Mouse (Mus musculus) NIH3T3 (cell line): Measurements from ENCODE around the gene Clec3b.

ENCODE experiments used
- DNase-seq: peaks from one replicate; pipeline ENCODE4 v3.0.0-alpha.2; 2012; ENCODE audit warnings: low read depth

The Clec3b gene

DNA sequence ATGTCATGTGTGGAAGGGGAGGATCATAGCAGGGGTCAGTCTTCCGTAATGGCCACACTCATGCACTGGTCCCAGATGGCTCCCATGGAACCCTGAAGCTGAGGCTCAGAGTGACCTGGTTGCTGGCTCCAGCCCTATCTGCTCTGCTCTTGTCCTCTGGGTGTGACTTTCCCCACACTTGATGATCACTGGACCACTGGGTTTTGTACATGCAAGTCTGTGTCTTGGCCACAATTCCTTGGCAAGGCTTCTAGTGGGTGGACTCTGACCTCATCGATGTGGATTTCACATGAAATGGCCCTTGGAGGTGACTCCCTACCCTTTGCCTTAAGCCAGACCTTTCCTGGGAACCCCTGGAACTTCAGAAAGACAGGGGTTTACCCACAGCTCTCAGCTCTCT lies 2.4 kb downstream of the Clec3b start:
- peak; percentile 33 for DNase-seq

GRCm38 (mm10) chr9:123156910-123157361 lies 6.2 kb downstream of the Clec3b start:
- DNase-seq = peak; percentile 70

GRCm38 (mm10) chr9:123157699-123158098 lies 7.0 kb downstream of the Clec3b start:
- peak; percentile 76 for DNase-seq

DNA sequence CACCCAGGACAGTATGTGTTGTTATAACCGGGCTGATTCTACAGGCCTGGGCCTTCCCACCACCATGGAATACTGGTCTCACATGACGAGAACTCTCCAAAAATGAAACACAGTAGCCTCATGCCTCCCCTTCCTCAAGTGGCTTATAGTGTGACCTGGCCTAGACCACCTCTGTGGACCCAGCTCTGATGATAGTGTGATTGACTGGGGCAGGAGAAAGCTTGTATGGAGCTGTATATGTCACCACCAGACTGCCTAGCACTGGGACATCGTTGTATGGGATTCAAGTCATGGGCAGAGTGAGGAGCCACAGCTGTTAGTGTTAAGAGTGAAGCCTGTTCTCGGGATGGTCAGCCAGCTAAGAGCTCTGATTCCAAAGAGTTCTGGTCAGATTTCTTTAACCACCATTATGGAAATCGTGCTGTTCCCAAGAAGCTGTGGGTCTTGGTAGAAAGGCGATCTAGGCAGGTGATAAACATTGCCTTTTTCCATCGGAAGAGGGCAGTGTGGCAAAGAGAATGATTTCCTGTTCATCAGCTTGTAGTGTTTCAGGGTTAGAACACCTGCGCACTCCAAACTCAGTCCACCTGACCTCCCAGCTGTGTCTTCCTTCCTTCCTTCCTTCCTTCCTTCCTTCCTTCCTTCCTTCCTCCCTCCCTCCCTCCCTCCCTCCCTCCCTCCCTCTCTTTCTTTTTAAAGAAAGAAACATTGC lies 7.5 kb downstream of the Clec3b start:
- DNase-seq = peak; percentile 67

GRCm38 (mm10) chr9:123159330-123159729 lies 8.6 kb downstream of the Clec3b start:
- DNase-seq = peak; percentile 90

GRCm38 (mm10) chr9:123161792-123162191 lies 11.0 kb downstream of the Clec3b start:
- no peak for DNase-seq

- no peak for DNase-seq
Observed at GRCm38 (mm10) chr9:123162985-123163694, 12.4 kb downstream of the Clec3b start.

DNA sequence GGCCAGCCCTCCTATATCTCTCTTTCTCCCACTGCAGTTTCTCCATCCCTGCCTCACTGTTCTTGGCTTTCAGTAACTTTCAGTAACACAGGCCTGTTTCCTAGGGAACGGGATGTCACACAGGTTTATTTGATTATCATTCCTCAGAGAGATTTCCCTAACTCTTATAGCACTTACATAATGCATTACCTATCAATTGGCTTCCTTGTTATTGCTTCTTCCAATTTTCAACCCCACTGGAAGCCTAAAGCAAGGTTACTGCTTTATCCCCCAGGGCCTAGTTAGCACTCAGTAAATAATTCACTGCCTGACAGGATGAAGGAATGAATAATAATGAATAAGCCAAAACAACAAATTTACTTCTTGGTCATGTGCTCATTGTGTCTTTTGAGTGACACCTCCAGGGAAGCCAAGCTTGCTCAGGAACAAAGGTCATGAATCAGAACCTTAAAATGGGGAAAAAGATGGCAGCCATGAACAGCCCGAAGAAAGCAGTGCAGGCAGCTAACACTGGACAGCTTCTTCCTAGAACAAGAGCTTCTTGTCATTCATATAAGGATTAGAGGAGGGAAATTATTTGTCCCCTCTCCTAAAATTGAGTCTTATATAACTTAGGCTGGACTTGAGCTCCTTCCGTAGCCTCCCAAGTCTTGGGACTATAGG lies 15.2 kb downstream of the Clec3b start:
- peak; percentile 60 for DNase-seq

- DNase-seq = no peak
Observed at GRCm38 (mm10) chr9:123173760-123174159, 23.0 kb downstream of the Clec3b start.

- DNase-seq = no peak
Observed at GRCm38 (mm10) chr9:123174356-123174755, 23.6 kb downstream of the Clec3b start.

DNA sequence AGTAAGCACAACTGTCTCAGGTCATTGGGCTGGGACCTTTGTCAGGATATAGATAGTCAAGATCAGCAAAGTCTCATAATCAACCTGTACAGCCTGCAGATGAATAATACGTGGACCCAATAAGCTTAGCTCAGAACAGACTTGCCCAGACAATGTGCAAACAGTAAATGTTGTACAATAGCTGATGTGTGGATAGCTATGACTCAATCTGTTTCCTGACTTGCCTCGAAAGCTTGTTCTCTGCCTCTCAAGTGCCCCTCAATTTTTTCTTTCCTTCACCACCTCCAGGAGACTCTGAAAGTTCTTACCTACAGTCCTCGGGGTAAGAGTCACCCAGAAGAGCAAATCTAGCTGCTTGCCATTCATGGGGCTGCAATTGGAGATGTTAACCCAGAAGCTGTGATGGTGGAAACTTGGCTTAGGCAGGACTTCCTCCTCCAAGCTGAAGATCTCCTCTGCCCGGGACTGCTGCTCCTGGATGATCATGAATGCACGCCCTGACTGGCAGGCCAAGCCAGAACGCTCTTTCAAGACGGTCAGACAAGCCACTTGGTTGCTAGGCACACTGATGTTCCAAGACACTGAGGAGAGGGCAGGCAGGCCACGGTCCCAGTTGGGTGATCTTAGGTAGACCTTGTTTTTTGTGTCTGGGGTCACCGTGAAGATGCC lies 26.8 kb downstream of the Clec3b start:
- DNase-seq = no peak

DNA sequence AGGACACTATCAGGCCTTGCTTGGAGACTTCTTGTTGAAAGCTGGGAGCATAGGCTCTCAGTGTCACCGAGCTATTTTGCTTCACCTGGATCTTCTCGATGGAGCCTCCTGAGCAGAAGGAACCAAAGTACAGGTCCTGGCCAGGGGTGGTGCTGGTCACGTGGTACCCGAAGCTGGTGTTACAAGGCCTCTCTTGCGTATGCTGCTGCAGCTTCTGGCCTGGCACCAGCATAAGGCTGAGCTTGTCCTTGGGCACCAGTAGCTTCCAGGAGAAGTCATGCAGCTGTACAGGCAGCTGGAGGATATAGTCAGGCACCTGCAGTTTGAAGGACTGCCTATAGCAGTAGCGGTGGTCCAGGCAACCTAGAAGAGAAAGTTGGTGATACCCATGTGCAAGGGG lies 29.3 kb downstream of the Clec3b start:
- no peak for DNase-seq

GRCm38 (mm10) chr9:123183226-123183625 lies 32.5 kb downstream of the Clec3b start:
- DNase-seq = no peak

DNA sequence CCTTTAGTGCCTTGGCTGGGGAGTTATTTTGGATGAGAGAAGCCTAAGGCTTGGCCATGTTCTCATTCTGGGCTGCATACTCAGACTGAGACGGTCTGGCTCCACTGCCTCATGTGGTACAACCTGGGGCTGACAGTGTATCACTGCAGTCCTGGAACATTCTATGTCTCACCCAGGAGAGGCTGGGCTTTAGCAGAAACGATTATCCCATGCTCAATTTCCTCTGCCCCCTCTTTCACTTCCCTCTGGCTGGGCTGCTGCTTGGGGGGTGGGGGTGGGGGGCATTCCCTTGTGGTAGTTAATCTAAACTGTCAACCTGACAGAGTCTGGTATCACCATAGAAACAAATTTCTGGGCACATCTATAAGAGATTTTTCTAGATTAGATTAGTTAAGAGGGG lies 34.8 kb downstream of the Clec3b start:
- peak; percentile 17 for DNase-seq

GRCm38 (mm10) chr9:123186151-123186550 lies 35.4 kb downstream of the Clec3b start:
- no peak for DNase-seq

DNA sequence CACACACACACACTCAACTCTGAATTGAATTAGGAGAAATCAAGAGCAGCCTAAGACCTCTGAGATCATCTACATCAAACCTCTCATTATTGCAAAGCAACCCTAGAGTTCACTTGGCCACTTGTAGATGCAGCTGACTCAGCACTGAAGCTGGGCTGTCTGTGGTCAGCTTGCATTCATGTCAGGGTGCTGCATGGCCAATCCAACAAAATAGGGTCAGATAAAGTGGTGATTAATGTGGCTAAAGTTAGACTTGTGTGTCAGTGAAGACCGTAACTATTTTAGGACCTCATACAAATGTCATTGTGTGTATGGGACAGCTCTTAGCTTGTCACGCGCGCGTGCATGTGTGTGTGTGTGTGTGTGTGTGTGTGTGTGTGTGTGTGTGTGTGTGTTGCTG lies 36.8 kb downstream of the Clec3b start:
- DNase-seq = peak; percentile 72

DNA sequence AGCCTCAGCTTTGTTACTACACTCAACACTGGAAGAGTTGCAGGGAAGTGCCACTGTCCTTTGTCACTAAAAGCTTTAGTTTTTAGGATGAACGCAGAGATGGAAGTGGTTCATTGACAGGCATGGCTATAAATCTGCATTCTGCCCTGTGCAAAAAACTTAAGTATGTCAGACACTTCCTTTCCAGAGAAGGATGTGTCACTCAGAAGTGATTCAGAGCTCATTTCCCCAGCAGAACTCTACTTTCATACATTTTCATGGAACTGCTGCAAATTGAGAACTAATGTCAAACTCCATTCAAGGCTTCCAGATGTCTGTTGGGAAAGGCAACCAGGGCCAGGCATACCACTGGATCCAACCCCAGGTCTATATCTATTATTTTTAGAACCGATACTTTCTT lies 37.5 kb downstream of the Clec3b start:
- DNase-seq = peak; percentile 57

DNA sequence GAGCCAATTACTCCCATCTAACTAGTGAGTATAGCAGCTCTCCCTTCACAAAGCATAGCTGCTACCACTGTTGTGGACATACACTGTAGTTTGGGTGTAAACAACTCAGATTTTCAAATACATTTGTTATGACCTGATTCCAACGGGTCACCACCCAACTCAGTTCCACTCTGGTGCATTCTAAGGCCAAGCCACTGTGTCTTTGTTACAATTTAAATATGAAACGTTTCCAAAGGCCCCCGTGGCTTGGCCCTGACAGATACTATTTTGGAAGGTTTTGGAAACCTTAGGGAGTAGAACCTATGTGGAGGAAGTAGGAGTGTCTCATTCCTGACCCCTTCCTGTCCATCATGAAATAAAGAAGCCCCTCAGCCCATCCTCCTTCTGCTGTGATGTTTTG lies 49.4 kb downstream of the Clec3b start:
- DNase-seq = no peak

DNA sequence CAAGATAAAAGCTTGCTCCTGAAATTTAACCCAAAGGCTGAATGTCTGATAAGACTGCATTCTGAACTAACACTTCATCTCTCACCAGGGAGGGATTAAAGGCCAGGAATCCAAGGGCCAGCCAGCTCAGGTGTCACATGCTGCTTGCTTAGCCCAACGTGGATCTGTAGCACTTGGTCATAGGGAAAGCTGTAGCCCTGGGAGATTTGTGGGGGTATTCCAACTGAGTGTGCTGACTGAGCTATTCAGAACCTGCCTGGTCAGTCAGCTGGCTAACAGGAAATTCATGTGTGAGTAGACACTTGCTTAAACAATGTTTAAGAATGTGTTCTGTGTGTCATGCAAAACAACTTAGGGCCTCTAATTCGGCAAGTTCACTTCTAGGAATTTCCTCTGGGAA lies 55.8 kb downstream of the Clec3b start:
- DNase-seq = no peak

GRCm38 (mm10) chr9:123206948-123207347 lies 56.2 kb downstream of the Clec3b start:
- DNase-seq = no peak
